Mouse (Mus musculus) G1E-ER4 (cell line): Measurements from ENCODE around the gene Vtcn1. TPM values are rescaled to one million over a fixed set of nuclear protein-coding genes. Genes with fewer than 3 reads are reported as not detected.

Experiments used
- GATA1 ChIP-seq: IDR thresholded peaks from one replicate; pipeline ENCODE4 v1.8.0; 2012; ENCODE audit warnings: low read length, inconsistent platforms
- polyA plus RNA-seq: library from polyadenylated mRNA; stranded (reverse); fragments of >175 nt; gene quantifications from 2 replicates; pipeline ENCODE4 v1.2.3, GENCODE M21; 2012

Gene Vtcn1
- polyA plus RNA-seq, 1 experiment, result not detected

- no peak for TF ChIP-seq GATA1
Observed at GRCm38 (mm10) chr3:100821276-100821675, 4.0 kb upstream of the Vtcn1 start.

GRCm38 (mm10) chr3:100843784-100844183 is 18.5 kb downstream of the Vtcn1 start:
- no peak for TF ChIP-seq GATA1

GRCm38 (mm10) chr3:100844366-100844765 is 19.1 kb downstream of the Vtcn1 start:
- no peak for TF ChIP-seq GATA1

- TF ChIP-seq GATA1, result no peak
Observed at GRCm38 (mm10) chr3:100848348-100848747, 23.1 kb downstream of the Vtcn1 start.

GRCm38 (mm10) chr3:100850468-100850867 is 25.2 kb downstream of the Vtcn1 start:
- TF ChIP-seq GATA1, result no peak

GRCm38 (mm10) chr3:100856050-100856815 is 31.0 kb downstream of the Vtcn1 start:
- no peak for TF ChIP-seq GATA1

GRCm38 (mm10) chr3:100857139-100857538 is 31.9 kb downstream of the Vtcn1 start:
- TF ChIP-seq GATA1, result no peak

GRCm38 (mm10) chr3:100858334-100859002 is 33.2 kb downstream of the Vtcn1 start:
- TF ChIP-seq GATA1, result no peak

GRCm38 (mm10) chr3:100861307-100862303 is 36.3 kb downstream of the Vtcn1 start:
- no peak for TF ChIP-seq GATA1

- no peak for TF ChIP-seq GATA1
Observed at GRCm38 (mm10) chr3:100866946-100867345, 41.7 kb downstream of the Vtcn1 start.

GRCm38 (mm10) chr3:100877057-100877456 is 51.8 kb downstream of the Vtcn1 start:
- no peak for TF ChIP-seq GATA1

- TF ChIP-seq GATA1, result no peak
Observed at GRCm38 (mm10) chr3:100881403-100881802, 56.1 kb downstream of the Vtcn1 start.

- no peak for TF ChIP-seq GATA1
Observed at GRCm38 (mm10) chr3:100881843-100882634, 56.8 kb downstream of the Vtcn1 start.

- no peak for TF ChIP-seq GATA1
Observed at GRCm38 (mm10) chr3:100889234-100889633, 64.0 kb downstream of the Vtcn1 start.

- TF ChIP-seq GATA1, result no peak
Observed at GRCm38 (mm10) chr3:100890406-100890805, 65.1 kb downstream of the Vtcn1 start.
